Mouse (Mus musculus) ES-E14 (cell line): ENCODE data around the gene Clstn2. TPM values are rescaled to one million over a fixed set of nuclear protein-coding genes. Genes with fewer than 3 reads are reported as not detected.

ENCODE experiments used
- DNase-seq: peaks from one replicate; pipeline ENCODE4 v3.0.0-alpha.2; 2013; ENCODE audit warnings: low read depth, low spot score
- H3K27ac ChIP-seq: 2 replicates; pipeline ENCODE4 v1.5.1; 2012; ENCODE audit warnings: low read depth, mild to moderate bottlenecking, low read length, moderate library complexity, mixed read lengths; ENCODE audit not compliant: poor library complexity, insufficient read depth, severe bottlenecking
- H3K36me3 ChIP-seq: 2 replicates; pipeline ENCODE4 v1.6.1; 2012; ENCODE audit warnings: mild to moderate bottlenecking, low read length, moderate library complexity, mixed read lengths; ENCODE audit not compliant: control insufficient read depth, poor library complexity, insufficient read depth, severe bottlenecking
- H3K4me1 ChIP-seq, 2 experiments: fragments of 150-350 bp in 1 of 2; sonication (generic) in 1 of 2; 2 replicates each; pipeline ENCODE4 v1.6.1; 2012; ENCODE audit warnings: low read length in 2 of 2, mild to moderate bottlenecking in 1 of 2, mixed read lengths in 1 of 2; ENCODE audit not compliant: control insufficient read depth in 2 of 2, insufficient read depth in 2 of 2, poor library complexity in 1 of 2
- H3K4me3 ChIP-seq, 2 experiments: fragments of 150-350 bp in 1 of 2; sonication (generic) in 1 of 2; 2 replicates each; pipeline ENCODE4 v1.5.1; 2012; ENCODE audit warnings: low read length in 2 of 2, low read depth in 1 of 2, mild to moderate bottlenecking in 1 of 2, mixed read lengths in 1 of 2; ENCODE audit not compliant: insufficient read depth in 1 of 2, poor library complexity in 1 of 2, severe bottlenecking in 1 of 2
- H3K9ac ChIP-seq: 2 replicates; pipeline ENCODE4 v1.6.1; 2012; ENCODE audit warnings: low read depth, mild to moderate bottlenecking, low read length, mixed read lengths; ENCODE audit not compliant: poor library complexity, insufficient read depth, severe bottlenecking
- H3K9me3 ChIP-seq: fragments of 150-350 bp; sonication (generic); 2 replicates; pipeline ENCODE4 v1.6.1; 2012; ENCODE audit warnings: low read depth, mild to moderate bottlenecking, low read length; ENCODE audit not compliant: control insufficient read depth, insufficient read depth
- CHD2 ChIP-seq: IDR thresholded peaks from 2 replicates; pipeline ENCODE4 v1.6.1; 2014; ENCODE audit warnings: mild to moderate bottlenecking, low read depth, low read length, inconsistent platforms
- HCFC1 ChIP-seq: IDR thresholded peaks from 2 replicates; pipeline ENCODE4 v1.6.1; 2012; ENCODE audit warnings: low read length, inconsistent platforms, borderline replicate concordance; ENCODE audit not compliant: insufficient read depth
- MAFK ChIP-seq: IDR thresholded peaks from 2 replicates; pipeline ENCODE4 v1.6.1; 2014; ENCODE audit warnings: mild to moderate bottlenecking, low read depth, low read length, inconsistent platforms; ENCODE audit not compliant: insufficient read depth
- ZC3H11A ChIP-seq: IDR thresholded peaks from 2 replicates; pipeline ENCODE4 v1.6.1; 2012; ENCODE audit warnings: low read depth, mild to moderate bottlenecking, inconsistent platforms, low read length, borderline replicate concordance
- ZNF384 ChIP-seq: IDR thresholded peaks from 2 replicates; pipeline ENCODE4 v1.6.1; 2012; ENCODE audit warnings: low read depth, low read length, inconsistent platforms
- in situ Hi-C, 2 experiments: fragments of 600-800 bp; cut with MboI; formaldehyde crosslinking; loops; one replicate each; pipeline ENCODE4 v1.15.1; 2025; ENCODE audit warnings: low sequenced_read_pairs in 2 of 2, inconsistent platforms in 1 of 2; ENCODE audit not compliant: unreplicated experiment in 2 of 2
- total RNA-seq: library from RNA; depleted of rRNA; stranded (reverse); fragments of 300-350 nt; gene quantifications from 2 replicates; pipeline ENCODE4 v1.2.3, GENCODE M21; 2012

Clstn2 gene
- total RNA-seq, 1 experiment: 0.89 TPM

DNA sequence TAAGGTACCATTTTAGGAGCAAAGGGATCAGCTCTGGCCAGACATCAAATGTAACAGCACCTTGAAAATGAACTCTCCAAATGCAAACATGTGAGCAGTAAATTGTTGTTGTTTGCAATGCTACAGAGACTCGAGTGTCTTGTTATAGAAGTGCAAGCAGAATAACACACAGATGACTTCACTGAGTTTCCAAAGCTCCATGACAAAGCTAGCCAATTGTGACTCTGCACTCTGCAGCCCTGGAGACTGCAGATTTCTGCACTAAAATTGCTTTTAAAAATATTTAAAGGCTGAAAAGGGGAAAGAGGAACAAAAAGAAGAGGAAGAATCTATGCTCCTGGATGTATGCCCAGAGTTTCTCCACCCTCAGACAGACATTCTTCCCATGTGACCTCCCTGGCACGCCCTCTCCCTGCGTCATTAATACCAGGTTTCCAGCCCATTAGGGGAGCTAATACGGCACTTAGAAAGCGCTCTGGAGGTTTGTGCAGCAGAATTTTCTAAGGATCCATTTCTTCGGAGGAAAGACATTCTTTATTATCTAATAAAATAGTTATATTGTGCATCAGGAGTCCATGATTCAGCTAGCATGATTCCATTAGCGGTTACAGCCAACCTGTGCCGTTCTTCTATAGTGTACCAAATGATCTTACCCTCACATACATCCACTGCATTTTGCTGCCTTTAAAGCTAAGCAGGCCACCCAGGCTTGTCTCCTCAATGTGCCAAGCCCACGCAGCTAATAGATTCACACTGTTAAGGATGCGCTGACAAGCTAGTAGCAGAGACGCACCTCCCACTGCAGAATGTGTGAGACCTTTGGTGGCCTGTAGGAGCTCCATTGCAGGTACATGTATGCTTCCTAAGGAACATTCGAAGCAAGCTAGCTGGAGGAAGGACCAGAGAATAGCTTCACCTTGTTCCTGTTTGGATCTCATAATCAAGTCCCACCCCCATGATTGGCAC is 184.8 kb downstream of the Clstn2 start:
- Histone ChIP-seq H3K4me1 (peaks cover 0 to 2% of the 10 kb centered on the region in 2 experiments; a peak in 1 of 4 replicates), H3K27ac (no peak overlapping the region), H3K9ac (no peak overlapping the region), H3K9me3 (no peaks in the 10 kb centered on the region), H3K4me3 (no peak overlapping the region), H3K36me3 (no peaks in the 10 kb centered on the region)
- no peak for DNase-seq
- in situ Hi-C loops: no loop called here
- TF ChIP-seq ZNF384 (no peak), ZC3H11A (no peak), HCFC1 (no peak), MAFK (no peak), CHD2 (no peak)

DNA sequence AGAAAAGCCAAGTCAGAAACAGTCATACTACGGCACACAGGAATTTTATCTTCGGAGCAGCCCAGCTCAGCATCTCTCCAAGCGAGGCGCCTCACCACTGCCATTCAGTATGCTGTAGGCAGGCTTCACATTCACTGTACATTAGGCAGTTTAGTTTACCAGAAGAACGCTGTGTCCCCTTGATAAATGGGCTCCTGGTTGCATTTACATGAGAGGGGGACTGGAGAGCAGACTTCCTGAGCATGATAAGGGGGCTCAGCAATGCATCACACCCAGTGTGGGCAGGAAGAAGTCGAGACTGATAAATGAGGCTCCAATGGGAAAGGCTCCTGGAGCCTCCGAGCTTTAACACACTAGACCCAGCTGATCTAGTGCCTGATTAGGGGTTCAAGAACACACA is 190.9 kb downstream of the Clstn2 start:
- H3K27ac ChIP-seq: no peak overlapping the region
- TF ChIP-seq ZC3H11A: no peak
- no peak for TF ChIP-seq ZNF384
- no peak for TF ChIP-seq HCFC1
- no peak for TF ChIP-seq MAFK
- no peak for TF ChIP-seq CHD2
- no peak for DNase-seq
- no peaks in the 10 kb centered on the region for H3K9me3 ChIP-seq
- H3K4me3 ChIP-seq: no peak overlapping the region
- no peak overlapping the region for H3K9ac ChIP-seq
- in situ Hi-C loops: no loop called here
- no peaks in the 10 kb centered on the region for H3K4me1 ChIP-seq
- H3K36me3 ChIP-seq: no peaks in the 10 kb centered on the region

DNA sequence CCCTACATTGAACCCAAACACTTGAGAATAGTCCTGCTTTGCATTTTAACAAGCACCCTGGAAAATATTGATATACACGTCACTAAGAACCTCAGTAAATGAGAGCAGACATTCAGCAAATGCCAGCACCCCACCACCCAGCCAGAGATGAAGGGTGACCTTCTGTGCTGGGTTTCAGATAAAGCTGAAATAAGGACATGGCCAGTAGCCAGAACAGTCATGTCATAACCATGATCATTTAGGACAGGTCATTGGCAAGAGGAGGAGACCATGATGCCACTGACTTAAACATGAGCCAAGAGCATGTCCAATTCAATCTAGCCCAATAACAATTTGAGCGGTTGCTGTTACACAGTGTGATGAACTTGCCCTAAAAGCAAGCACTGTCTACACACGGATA is 201.8 kb downstream of the Clstn2 start:
- in situ Hi-C loops: no loop called here
- H3K4me1 ChIP-seq: no peaks in the 10 kb centered on the region
- no peak overlapping the region for H3K27ac ChIP-seq
- no peak for TF ChIP-seq CHD2
- TF ChIP-seq ZC3H11A: no peak
- TF ChIP-seq HCFC1: no peak
- TF ChIP-seq ZNF384: no peak
- no peak for TF ChIP-seq MAFK
- no peak for DNase-seq
- H3K36me3 ChIP-seq: no peaks in the 10 kb centered on the region
- H3K9ac ChIP-seq: no peak overlapping the region
- H3K4me3 ChIP-seq: no peak overlapping the region
- no peaks in the 10 kb centered on the region for H3K9me3 ChIP-seq

DNA sequence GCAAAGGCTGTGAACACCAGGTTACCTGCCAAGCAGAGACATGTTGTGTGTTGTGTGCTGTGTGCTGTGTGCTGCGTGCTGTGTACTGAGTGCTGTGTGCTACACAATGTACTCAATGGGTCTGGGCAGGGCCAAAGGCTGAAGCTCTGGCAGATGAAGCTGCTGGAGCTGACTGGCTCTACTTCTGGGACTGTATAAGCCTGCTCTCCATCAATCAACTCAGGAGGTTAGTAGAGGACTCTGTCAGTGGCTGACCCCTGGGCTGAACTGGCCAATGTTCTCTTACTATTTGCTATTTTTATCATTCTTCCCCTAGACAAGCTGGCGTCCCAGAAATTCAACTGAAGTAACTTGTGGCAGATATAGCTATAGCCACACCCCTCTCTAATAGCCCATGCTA is 203.1 kb downstream of the Clstn2 start:
- Histone ChIP-seq H3K9ac (no peak overlapping the region), H3K4me3 (no peak overlapping the region), H3K27ac (no peak overlapping the region), H3K4me1 (no peaks in the 10 kb centered on the region), H3K36me3 (no peaks in the 10 kb centered on the region), H3K9me3 (no peaks in the 10 kb centered on the region)
- TF ChIP-seq MAFK: no peak
- no peak for TF ChIP-seq CHD2
- no peak for TF ChIP-seq ZC3H11A
- in situ Hi-C loops: no loop called here
- DNase-seq: no peak

DNA sequence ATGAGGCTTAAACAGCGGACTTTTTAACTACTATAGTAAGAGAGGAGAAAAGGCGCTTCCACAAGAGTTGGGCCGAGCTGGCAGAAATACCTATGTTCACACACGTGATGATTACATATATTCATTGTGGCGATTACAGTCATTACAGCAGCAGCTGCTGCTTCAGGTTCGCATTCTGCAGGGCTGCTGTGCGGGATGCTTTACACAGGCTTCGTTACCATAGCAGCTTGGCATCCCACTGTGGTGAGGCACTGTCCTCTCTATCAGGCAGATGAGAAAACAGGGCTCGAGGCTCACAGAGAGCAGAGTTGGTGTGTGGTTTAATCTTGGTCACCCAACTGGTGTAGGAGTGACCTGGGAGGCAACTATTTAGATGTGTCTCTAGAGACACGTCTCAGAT is 205.3 kb downstream of the Clstn2 start:
- H3K4me1 ChIP-seq: no peaks in the 10 kb centered on the region
- no peaks in the 10 kb centered on the region for H3K9me3 ChIP-seq
- H3K9ac ChIP-seq: no peak overlapping the region
- no peak for DNase-seq
- H3K4me3 ChIP-seq: no peak overlapping the region
- H3K36me3 ChIP-seq: no peaks in the 10 kb centered on the region
- no peak overlapping the region for H3K27ac ChIP-seq
- TF ChIP-seq HCFC1: no peak
- no peak for TF ChIP-seq ZNF384
- no peak for TF ChIP-seq CHD2
- in situ Hi-C loops: no loop called here
